In the genomic region with DNA sequence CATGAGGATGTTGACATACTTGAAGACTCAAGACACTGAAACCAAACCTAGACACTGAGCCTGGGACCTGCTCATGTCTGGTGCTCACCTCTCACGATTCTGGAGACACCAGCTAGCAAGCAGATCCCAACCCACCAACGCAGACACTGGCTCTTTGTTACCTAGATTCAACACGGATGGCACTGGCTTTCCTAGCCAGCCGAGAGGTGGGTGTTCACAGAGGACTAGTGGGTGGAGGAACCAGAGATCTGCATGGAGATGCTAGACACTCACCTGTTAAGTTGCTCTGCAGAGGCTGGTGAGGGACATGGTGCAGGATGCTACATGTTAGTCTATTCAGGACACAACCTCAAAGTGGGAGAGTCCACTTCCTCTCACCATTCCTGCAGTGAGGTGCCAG, we compare ENCODE assay signal across 34 mouse cellular contexts. TPM values are rescaled to one million over a fixed set of nuclear protein-coding genes. Genes with fewer than 3 reads are reported as not detected.
A peak's percentile ranks its signal among the peaks of the same experiment; 100 is the strongest.
DNase-seq lines count a peak whose midpoint lies in the region; ATAC-seq lines count a peak whose summit lies in the region.
"Had no signal": no experiment of that assay in that cellular context is flagged by ENCODE, and none has a peak within 500 bp of the region (broad histone marks: within the 10 kb centered on the region; RNA-seq: fewer than 3 reads in every experiment).

No protein-coding gene starts in this region.

- WGBS in forebrain, embryonic 16.5 days, result 87% methylated on average over 4 of the region's 4 CpGs

- H3K9me3 ChIP-seq in forebrain, embryonic 16.5 days (ENCODE audit: control insufficient read depth, low read length), result no peaks in the 10 kb centered on the region
- H3K9me3 ChIP-seq: embryonic facial prominence, embryonic 12.5 days; embryonic facial prominence, embryonic 15.5 days; forebrain, embryonic 12.5 days; forebrain, embryonic 15.5 days; heart, embryonic 15.5 days; hindbrain, embryonic 10.5 days; hindbrain, embryonic 13.5 days had no signal

- intact Hi-C loops in left cerebral cortex, postnatal 36 days (cut with DNase I), result no loop called here
- intact Hi-C loops in left cerebral cortex, postnatal 4 days (cut with DNase I), result no loop called here

- no peak for ATAC-seq in forebrain, embryonic 16.5 days
- ATAC-seq: forebrain, embryonic 15.5 days; hindbrain, embryonic 16.5 days; Patski had no signal

- no peak overlapping the region for H3K4me3 ChIP-seq in forebrain, embryonic 16.5 days (replicated peaks; ENCODE audit: low read length)
- H3K4me3 ChIP-seq: embryonic facial prominence, embryonic 12.5 days; embryonic facial prominence, embryonic 15.5 days; erythroblast, embryonic 14.5 days; forebrain, embryonic 12.5 days; forebrain, embryonic 15.5 days; heart, embryonic 12.5 days; heart, embryonic 15.5 days; hindbrain, embryonic 10.5 days; hindbrain, embryonic 13.5 days had no signal

- peak; percentile 19 for DNase-seq in layer of hippocampus, adult 11-12 months (ENCODE audit: low spot score)
- DNase-seq in layer of hippocampus, postnatal 10 days (ENCODE audit: low spot score in 2 of 2), result no peak
- DNase-seq in left cerebral cortex, postnatal 36 days (ENCODE audit: low spot score in 2 of 2), result peak; percentile 16 to 37
- DNase-seq in left cerebral cortex, postnatal 4 days, result no peak
- DNase-seq in right cerebral cortex, postnatal 25 days, result peak; percentile 30
- no peak for DNase-seq in right cerebral cortex, postnatal 4 days
- DNase-seq: adrenal gland, postnatal 10 days; adrenal gland, postnatal 36 days; B cell, adult 2 months; cerebellum, adult 11 months; cerebellum, adult 2 months; cerebellum, adult 9-11 months; cerebellum, postnatal 25 days; gastrocnemius, postnatal 25 days; heart, adult 18-20 months; heart, postnatal 10 days; heart, postnatal 36 days had no signal

- H3K27me3 ChIP-seq in forebrain, embryonic 16.5 days (replicated peaks; ENCODE audit: control insufficient read depth, insufficient read depth, low read length), result no peaks in the 10 kb centered on the region
- H3K27me3 ChIP-seq: CH12.LX; embryonic facial prominence, embryonic 12.5 days; embryonic facial prominence, embryonic 15.5 days; forebrain, embryonic 12.5 days; forebrain, embryonic 15.5 days; heart, embryonic 12.5 days; heart, embryonic 15.5 days; hindbrain, embryonic 13.5 days; Patski had no signal

- H3K4me1 ChIP-seq in forebrain, embryonic 16.5 days (replicated peaks; ENCODE audit: control insufficient read depth, insufficient read depth, low read length), result no peaks in the 10 kb centered on the region
- H3K4me1 ChIP-seq: embryonic facial prominence, embryonic 12.5 days; embryonic facial prominence, embryonic 15.5 days; forebrain, embryonic 12.5 days; forebrain, embryonic 15.5 days; hindbrain, embryonic 10.5 days; hindbrain, embryonic 13.5 days had no signal

- no peak overlapping the region for H3K27ac ChIP-seq in forebrain, embryonic 16.5 days (ENCODE audit: low read length)
- H3K27ac ChIP-seq: embryonic facial prominence, embryonic 12.5 days; embryonic facial prominence, embryonic 15.5 days; forebrain, embryonic 12.5 days; forebrain, embryonic 15.5 days; heart, embryonic 15.5 days; hindbrain, embryonic 10.5 days; hindbrain, embryonic 13.5 days had no signal

- no peak overlapping the region for H3K9ac ChIP-seq in forebrain, embryonic 16.5 days (replicated peaks; ENCODE audit: low read depth, low read length)
- H3K9ac ChIP-seq: embryonic facial prominence, embryonic 12.5 days; embryonic facial prominence, embryonic 15.5 days; forebrain, embryonic 12.5 days; forebrain, embryonic 15.5 days; heart, embryonic 12.5 days; heart, embryonic 15.5 days; hindbrain, embryonic 13.5 days had no signal

- H3K36me3 ChIP-seq in forebrain, embryonic 16.5 days (ENCODE audit: control insufficient read depth, insufficient read depth), result no peaks in the 10 kb centered on the region
- H3K36me3 ChIP-seq: embryonic facial prominence, embryonic 12.5 days; embryonic facial prominence, embryonic 15.5 days; forebrain, embryonic 12.5 days; forebrain, embryonic 15.5 days; G1E; heart, embryonic 12.5 days; heart, embryonic 15.5 days; hindbrain, embryonic 10.5 days; hindbrain, embryonic 13.5 days had no signal

- H3K4me2 ChIP-seq in forebrain, embryonic 16.5 days (ENCODE audit: low read length), result no peak overlapping the region
- H3K4me2 ChIP-seq: embryonic facial prominence, embryonic 12.5 days; embryonic facial prominence, embryonic 15.5 days; forebrain, embryonic 12.5 days; forebrain, embryonic 15.5 days; heart, embryonic 12.5 days; heart, embryonic 15.5 days; hindbrain, embryonic 13.5 days had no signal

RNA-seq across cellular contexts. Expression of gene Slc34a2, which starts 55.8 kb away (rescaled TPM):
- under 1 TPM in 1 of 2 experiments, not detected in 1; 0.25 TPM for total RNA-seq in layer of hippocampus, postnatal 10 days (2021)
- total RNA-seq in left cerebral cortex, postnatal 36 days (2021), result not detected
- total RNA-seq in left cerebral cortex, postnatal 4 days (2021), result under 1 TPM in 1 of 2 experiments, not detected in 1; 0.14 TPM
- 0.11 TPM in 1 of 2 replicates, not detected in the other for polyA plus RNA-seq in forebrain, embryonic 16.5 days (2015; fragmentation: Nextera tagmentation; extraction: Ambion mirVana)
- total RNA-seq: adrenal gland, adult 18-20 months; adrenal gland, postnatal 36 days; CH12.LX; common myeloid progenitor, adult 5-6 weeks; gastrocnemius, adult 8-10 months; gastrocnemius, postnatal 25 days; heart, postnatal 10 days had no signal
- polyA plus RNA-seq: erythroblast, embryonic 14.5 days; forebrain, embryonic 12.5 days; forebrain, embryonic 15.5 days; G1E; heart, embryonic 12.5 days; hindbrain, embryonic 10.5 days; hindbrain, embryonic 13.5 days had no signal

Comparison
In these comparisons a context has a peak if more than half of its experiments do, and no peak if none do; other contexts are left out.
1. DNase-seq: peak in layer of hippocampus, adult 11-12 months (single experiment), left cerebral cortex, postnatal 36 days (2 of 2) and right cerebral cortex, postnatal 25 days (single experiment); none in layer of hippocampus, postnatal 10 days (0 of 2), left cerebral cortex, postnatal 4 days (single experiment) and right cerebral cortex, postnatal 4 days (single experiment).